ENCODE assay signal across 13 mouse cellular contexts in genomic region chr7:35081406-35082104, GRCm38 (mm10). TPM values are rescaled to one million over a fixed set of nuclear protein-coding genes. Genes with fewer than 3 reads are reported as not detected.
DNase-seq lines count a peak whose midpoint lies in the region; ATAC-seq and TF ChIP-seq lines count a peak whose summit lies in the region.
"Had no signal": no experiment of that assay in that cellular context is flagged by ENCODE, and none has a peak within 500 bp of the region (broad histone marks: within the 10 kb centered on the region; RNA-seq: fewer than 3 reads in every experiment).

No protein-coding gene starts in this region.

- no peak for DNase-seq in heart, adult 11 months
- DNase-seq in lung, embryonic 14.5 days = no peak
- DNase-seq in lung, postnatal 10 days = no peak
- peak; percentile 59 for DNase-seq in intestine, embryonic 14.5 days (ENCODE audit: low spot score)
- DNase-seq in spleen, postnatal 10 days (ENCODE audit: low spot score in 2 of 2) = no peak
- DNase-seq: cerebellum, adult 9-11 months; retina, postnatal 1 day; thymus, postnatal 14 days had no signal

- no peaks in the 10 kb centered on the region for H3K9me3 ChIP-seq in heart, embryonic 12.5 days (replicated peaks)
- H3K9me3 ChIP-seq in lung, embryonic 14.5 days (ENCODE audit: low read depth, low read length) = no peaks in the 10 kb centered on the region
- no peaks in the 10 kb centered on the region for H3K9me3 ChIP-seq in intestine, embryonic 14.5 days (ENCODE audit: control insufficient read depth, low read length)
- H3K9me3 ChIP-seq in midbrain, embryonic 15.5 days = no peaks in the 10 kb centered on the region
- H3K9me3 ChIP-seq: forebrain, embryonic 10.5 days; hindbrain, embryonic 10.5 days had no signal

- H3K27ac ChIP-seq in heart, embryonic 12.5 days (ENCODE audit: poor library complexity, severe bottlenecking) = no peak overlapping the region
- 0 out of 2 replicates have a peak overlapping the region, but pooled peaks have one; percentile 60 for H3K27ac ChIP-seq in lung, embryonic 14.5 days (ENCODE audit: low read depth)
- peak overlapping the region; percentile 55; the same call in 1 of the 2 replicates for H3K27ac ChIP-seq in intestine, embryonic 14.5 days (ENCODE audit: low read depth)
- peak overlapping the region; percentile 57 for H3K27ac ChIP-seq in olfactory bulb, adult 2 months (ENCODE audit: insufficient read depth, low read depth, low read length)
- H3K27ac ChIP-seq in midbrain, embryonic 15.5 days = no peak overlapping the region
- H3K27ac ChIP-seq: hindbrain, embryonic 10.5 days had no signal

- no peak for ATAC-seq in heart, embryonic 12.5 days (ENCODE audit: insufficient number of reproducible peaks, low FRiP score)
- no peak for ATAC-seq in lung, embryonic 14.5 days (ENCODE audit: insufficient read depth)
- peak; percentile 56 for ATAC-seq in intestine, embryonic 14.5 days (replicated peaks; ENCODE audit: low FRiP score, low TSS enrichment, low read depth)
- no peak for ATAC-seq in midbrain, embryonic 15.5 days (replicated peaks)

- 62% methylated on average over 9 of the region's 9 CpGs for WGBS in heart, embryonic 12.5 days
- WGBS in lung, embryonic 14.5 days = 64% methylated on average over 9 of the region's 9 CpGs
- 72% methylated on average over 9 of the region's 9 CpGs for WGBS in intestine, embryonic 14.5 days
- WGBS in olfactory bulb, adult 2 months = 92% methylated on average over 9 of the region's 9 CpGs
- 62% methylated on average over 9 of the region's 9 CpGs for WGBS in midbrain, embryonic 15.5 days

- no peaks in the 10 kb centered on the region for H3K36me3 ChIP-seq in heart, embryonic 12.5 days
- no peaks in the 10 kb centered on the region for H3K36me3 ChIP-seq in lung, embryonic 14.5 days (ENCODE audit: insufficient read depth)
- no peaks in the 10 kb centered on the region for H3K36me3 ChIP-seq in intestine, embryonic 14.5 days (ENCODE audit: control insufficient read depth, insufficient read depth, low read length)
- H3K36me3 ChIP-seq in midbrain, embryonic 15.5 days (replicated peaks) = no peaks in the 10 kb centered on the region
- H3K36me3 ChIP-seq: forebrain, embryonic 10.5 days; hindbrain, embryonic 10.5 days had no signal

- TF ChIP-seq POLR2A in olfactory bulb, adult 2 months (IDR thresholded peaks at IDR 0.05; ENCODE audit: insufficient read depth, low read depth, low read length) = no peak

- H3K9ac ChIP-seq in heart, embryonic 12.5 days = 0 out of 2 replicates have a peak overlapping the region, but pooled peaks have one; percentile 16
- H3K9ac ChIP-seq in lung, embryonic 14.5 days = no peak overlapping the region
- no peak overlapping the region for H3K9ac ChIP-seq in intestine, embryonic 14.5 days (ENCODE audit: low read length)
- no peak overlapping the region for H3K9ac ChIP-seq in midbrain, embryonic 15.5 days

- H3K27me3 ChIP-seq in heart, embryonic 12.5 days (replicated peaks) = no peaks in the 10 kb centered on the region; the same call in 1 of the 2 replicates
- H3K27me3 ChIP-seq in lung, embryonic 14.5 days (ENCODE audit: insufficient read depth, low read length) = no peaks in the 10 kb centered on the region
- no peaks in the 10 kb centered on the region for H3K27me3 ChIP-seq in intestine, embryonic 14.5 days (replicated peaks; ENCODE audit: control insufficient read depth, insufficient read depth, low read length)
- no peaks in the 10 kb centered on the region for H3K27me3 ChIP-seq in midbrain, embryonic 15.5 days (replicated peaks)

- TF ChIP-seq CTCF in lung, embryonic 14.5 days (IDR thresholded peaks at IDR 0.05; ENCODE audit: low read depth) = no peak
- TF ChIP-seq CTCF in olfactory bulb, adult 2 months (IDR thresholded peaks at IDR 0.05; ENCODE audit: insufficient read depth, low read depth, low read length) = no peak

- H3K4me3 ChIP-seq in heart, embryonic 12.5 days = peak overlapping the region; percentile 9; the same call in 1 of the 2 replicates
- H3K4me3 ChIP-seq in lung, embryonic 14.5 days (ENCODE audit: low read depth, low read length) = peak overlapping the region; percentile 15; the same call in 1 of the 2 replicates
- H3K4me3 ChIP-seq in intestine, embryonic 14.5 days (ENCODE audit: low read depth, low read length) = no peak overlapping the region
- no peak overlapping the region for H3K4me3 ChIP-seq in olfactory bulb, adult 2 months (ENCODE audit: insufficient read depth, low read depth, low read length)
- no peak overlapping the region for H3K4me3 ChIP-seq in midbrain, embryonic 15.5 days
- H3K4me3 ChIP-seq: forebrain, embryonic 10.5 days; hindbrain, embryonic 10.5 days had no signal

- H3K4me2 ChIP-seq in heart, embryonic 12.5 days = peak overlapping the region; percentile 46
- peak overlapping the region; percentile 44 for H3K4me2 ChIP-seq in lung, embryonic 14.5 days
- peak overlapping the region; percentile 26 for H3K4me2 ChIP-seq in intestine, embryonic 14.5 days (ENCODE audit: low read length)
- H3K4me2 ChIP-seq in midbrain, embryonic 15.5 days = no peak overlapping the region

- H3K4me1 ChIP-seq in heart, embryonic 12.5 days (replicated peaks) = peaks cover 10% of the 10 kb centered on the region
- 0 out of 2 replicates have a peak, but pooled peaks cover 5% of the 10 kb centered on the region for H3K4me1 ChIP-seq in lung, embryonic 14.5 days (ENCODE audit: insufficient read depth)
- H3K4me1 ChIP-seq in intestine, embryonic 14.5 days (replicated peaks; ENCODE audit: control insufficient read depth, insufficient read depth, low read length) = peaks cover 9% of the 10 kb centered on the region
- H3K4me1 ChIP-seq in olfactory bulb, adult 2 months (ENCODE audit: control insufficient read depth, insufficient read depth, low read length) = peaks cover 8% of the 10 kb centered on the region
- H3K4me1 ChIP-seq in midbrain, embryonic 15.5 days = peaks cover 9% of the 10 kb centered on the region

RNA-seq across cellular contexts. Expression of gene Cebpg, which starts 25.2 kb away (rescaled TPM):
- polyA plus RNA-seq in heart, embryonic 12.5 days (2016; fragmentation: Nextera tagmentation; extraction: Ambion mirVana) = 23.6 and 26.3 TPM in 2 replicates
- polyA plus RNA-seq in lung, embryonic 14.5 days (2014; fragmentation: Nextera tagmentation; extraction: Ambion mirVana) = 38.6 and 41.7 TPM in 2 replicates
- polyA plus RNA-seq in intestine, embryonic 14.5 days (2014; fragmentation: Nextera tagmentation; extraction: Ambion mirVana) = 33.7 and 36.3 TPM in 2 replicates
- polyA plus RNA-seq in olfactory bulb, adult 2 months (2012; ENCODE audit: insufficient read depth, insufficient read length, low replicate concordance, missing spikeins) = not detected in 2 replicates
- polyA plus RNA-seq in midbrain, embryonic 15.5 days (2015; fragmentation: Nextera tagmentation; extraction: Ambion mirVana) = 30.8 and 31.5 TPM in 2 replicates

RNA-seq across cellular contexts. Expression of gene Cebpa, which starts 37.5 kb away (rescaled TPM):
- 0.64 and 0.92 TPM in 2 replicates for polyA plus RNA-seq in heart, embryonic 12.5 days (2016; fragmentation: Nextera tagmentation; extraction: Ambion mirVana)
- polyA plus RNA-seq in lung, embryonic 14.5 days (2014; fragmentation: Nextera tagmentation; extraction: Ambion mirVana) = 5.1 and 6.0 TPM in 2 replicates
- polyA plus RNA-seq in intestine, embryonic 14.5 days (2014; fragmentation: Nextera tagmentation; extraction: Ambion mirVana) = 7.6 and 8.3 TPM in 2 replicates
- not detected in 2 replicates for polyA plus RNA-seq in olfactory bulb, adult 2 months (2012; ENCODE audit: insufficient read depth, insufficient read length, low replicate concordance, missing spikeins)
- 0.59 and 0.80 TPM in 2 replicates for polyA plus RNA-seq in midbrain, embryonic 15.5 days (2015; fragmentation: Nextera tagmentation; extraction: Ambion mirVana)

Comparison
In these comparisons a context has a peak if more than half of its experiments do, and no peak if none do; other contexts are left out.
1. H3K27ac ChIP-seq: peak in lung, embryonic 14.5 days (single experiment), intestine, embryonic 14.5 days (single experiment) and olfactory bulb, adult 2 months (single experiment); none in heart, embryonic 12.5 days (single experiment) and midbrain, embryonic 15.5 days (single experiment).
2. H3K4me3 ChIP-seq: peak in heart, embryonic 12.5 days (single experiment) and lung, embryonic 14.5 days (single experiment); none in intestine, embryonic 14.5 days (single experiment), olfactory bulb, adult 2 months (single experiment) and midbrain, embryonic 15.5 days (single experiment).